Mouse (Mus musculus): ENCODE measurements around the gene Il17rd.

- no peak for TF ChIP-seq CTCF (IDR thresholded peaks at IDR 0.05; ENCODE audit: insufficient read depth, low read depth, low read length)
- TF ChIP-seq POLR2A (IDR thresholded peaks at IDR 0.05; ENCODE audit: insufficient read depth, low read depth, low read length), result no peak
Observed at GRCm38 (mm10) chr14:27067866-27068271, 29.1 kb downstream of the Il17rd start.

Measured in olfactory bulb, adult 2 months (tissue).